Mouse (Mus musculus): Measurements from ENCODE around the gene Henmt1. TPM values are rescaled to one million over a fixed set of nuclear protein-coding genes. Genes with fewer than 3 reads are reported as not detected.

Henmt1 gene
- polyA plus RNA-seq, 1 experiment: not detected

DNA sequence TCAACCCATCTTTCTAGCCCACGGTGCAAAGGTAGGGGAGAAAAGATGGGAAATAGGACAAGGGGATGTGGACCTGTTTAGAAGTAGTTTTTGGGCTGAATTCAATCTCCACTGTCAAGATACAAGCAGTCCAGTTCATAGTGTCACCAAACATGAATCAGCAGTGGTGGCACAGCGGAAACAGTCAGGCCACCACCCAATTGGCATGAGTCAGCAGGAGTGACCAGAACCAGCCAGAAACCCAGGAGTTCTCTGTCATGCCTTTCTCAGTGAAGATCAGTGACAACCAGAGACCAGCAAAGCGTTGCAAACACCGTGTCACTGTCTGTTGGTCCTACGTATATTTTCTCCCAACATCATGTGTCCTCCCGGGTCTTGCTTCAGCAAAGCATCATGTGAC lies 6.1 kb upstream of the Henmt1 start:
- 93% methylated on average over 6 of the region's 6 CpGs for WGBS
- no peak for DNase-seq (ENCODE audit: low read depth, low spot score)

DNA sequence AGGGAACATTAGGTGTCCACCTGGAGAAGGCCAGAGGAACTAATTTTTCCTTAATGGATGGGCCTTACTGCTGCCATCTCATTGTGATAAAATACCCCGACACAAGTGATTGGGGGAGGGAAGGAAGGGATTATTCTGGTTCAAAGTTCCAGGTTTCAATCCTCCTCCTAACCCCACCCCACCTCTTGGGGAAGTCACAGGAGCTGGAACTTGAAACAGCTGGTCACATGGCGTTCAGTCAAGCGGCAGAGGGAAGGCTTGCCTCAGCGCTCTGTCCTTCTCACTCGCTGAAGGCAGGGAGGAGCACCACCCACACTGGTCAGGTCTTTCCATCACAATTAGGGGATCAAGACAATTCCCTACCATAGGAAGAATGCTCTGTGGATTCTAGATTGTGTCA lies 982 bp upstream of the Henmt1 start:
- DNase-seq (ENCODE audit: low read depth, low spot score): no peak
- 94% methylated on average over 5 of the region's 5 CpGs for WGBS

DNA sequence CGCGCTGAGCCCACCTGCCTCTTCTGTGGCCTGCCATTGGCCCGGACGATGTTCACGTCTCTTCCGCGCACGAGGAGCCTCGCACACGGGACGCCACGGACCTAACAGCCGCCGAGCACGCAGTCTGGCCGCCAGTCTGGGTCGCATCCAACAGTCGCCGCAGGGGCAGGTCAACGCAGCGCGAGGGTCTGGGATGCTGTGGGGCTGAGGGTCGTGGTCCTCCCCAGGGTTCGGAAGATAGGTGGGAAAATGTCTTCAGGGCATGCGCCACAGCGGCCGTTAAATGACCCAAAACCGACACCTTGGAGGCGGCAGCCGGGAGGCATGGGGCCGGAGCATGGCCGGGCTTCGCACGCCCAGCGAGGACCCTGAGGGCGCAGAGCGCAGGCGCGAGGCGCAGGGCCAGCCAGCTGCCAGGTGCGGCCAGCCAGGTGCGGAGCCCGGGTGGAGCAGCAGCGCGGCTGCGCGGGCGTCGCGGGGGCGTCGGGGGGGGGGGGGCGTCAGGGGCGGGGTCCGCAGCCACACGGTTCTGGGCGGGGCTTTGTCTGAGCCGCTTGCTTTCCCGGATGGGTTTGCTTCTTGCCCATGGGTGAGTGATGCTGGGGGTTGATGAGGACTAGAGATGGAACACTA lies 444 bp downstream of the Henmt1 start, which contains the start of gene Gm9857:
Gm9857 (minus strand) TSS at position 445 of the 633 bp plus-strand sequence.
- 43% methylated on average over 59 of the region's 59 CpGs for WGBS
- DNase-seq (ENCODE audit: low read depth, low spot score): no peak

DNA sequence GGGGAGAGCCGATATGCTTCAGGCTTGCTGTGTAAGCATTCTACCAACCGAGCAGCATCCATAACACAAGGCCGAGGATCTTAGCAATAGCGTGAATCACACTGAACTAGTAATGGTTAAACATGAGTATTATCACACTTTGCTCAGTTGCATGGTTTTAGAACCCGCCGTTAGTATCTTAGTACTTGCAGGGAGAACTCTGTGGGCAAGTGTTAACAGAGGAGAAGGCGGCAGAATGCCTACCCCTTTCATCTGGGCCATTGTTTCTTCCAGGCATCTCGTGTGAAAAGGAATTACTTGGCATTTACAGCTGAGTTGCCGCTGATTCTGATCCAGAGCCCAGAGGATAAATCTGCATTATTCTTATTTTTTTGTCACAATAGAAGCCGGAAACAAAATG lies 1.3 kb downstream of the Henmt1 start:
- WGBS: 86% methylated on average over 10 of the region's 10 CpGs
- no peak for DNase-seq (ENCODE audit: low read depth, low spot score)

DNA sequence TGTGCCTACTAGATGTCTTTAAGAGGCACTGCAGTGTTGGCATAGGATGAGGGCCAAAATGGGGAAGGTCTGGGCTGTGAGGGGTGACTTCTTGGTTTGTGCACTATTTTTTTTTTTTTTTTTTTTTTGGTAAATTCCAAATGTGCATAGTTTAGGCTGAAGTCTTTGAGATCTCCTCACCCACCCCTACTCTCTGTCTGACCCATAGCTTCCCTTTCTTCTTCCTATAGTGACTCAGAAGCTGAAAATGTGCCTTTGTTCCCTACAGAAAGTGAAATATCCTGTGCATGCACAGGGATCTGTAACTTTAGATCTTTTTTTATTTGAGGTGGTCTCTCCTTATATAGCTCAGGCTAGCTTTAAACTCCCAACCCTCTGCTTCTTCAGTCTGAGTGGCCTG lies 18.3 kb downstream of the Henmt1 start:
- no peak for DNase-seq (ENCODE audit: low read depth, low spot score)

DNA sequence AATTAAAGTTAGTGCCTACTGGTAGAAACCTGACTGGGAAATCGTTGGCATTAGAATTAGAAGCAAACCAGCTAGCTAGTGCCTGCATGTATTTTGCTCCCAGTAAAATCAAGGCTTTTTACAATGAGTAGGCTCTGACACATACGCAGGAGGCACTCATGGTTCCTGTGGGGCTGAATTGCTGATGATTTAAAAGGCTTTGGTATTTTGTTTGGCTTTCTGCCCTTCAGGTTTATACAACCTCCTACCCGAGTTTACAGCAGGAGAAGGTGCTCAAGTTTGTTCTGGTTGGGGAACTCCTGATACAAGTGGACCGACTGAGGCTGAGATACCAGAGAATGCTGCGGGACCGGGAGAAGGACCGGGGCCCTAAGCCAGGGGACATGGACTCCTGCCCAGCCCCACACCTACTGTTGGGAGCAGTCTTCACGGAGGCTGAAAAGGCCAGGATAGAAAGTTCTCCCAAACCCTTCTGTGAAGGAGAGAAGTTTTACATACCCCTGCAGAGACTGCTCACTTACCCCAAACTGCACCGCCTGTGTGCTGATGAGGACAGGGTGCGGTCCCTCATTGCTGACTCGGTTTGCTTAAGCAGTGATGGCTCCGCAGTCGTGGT lies 20.1 kb downstream of the Henmt1 start:
- peak; percentile 10 for DNase-seq (ENCODE audit: low read depth, low spot score)
- WGBS: 35% methylated on average over 13 of the region's 13 CpGs

DNA sequence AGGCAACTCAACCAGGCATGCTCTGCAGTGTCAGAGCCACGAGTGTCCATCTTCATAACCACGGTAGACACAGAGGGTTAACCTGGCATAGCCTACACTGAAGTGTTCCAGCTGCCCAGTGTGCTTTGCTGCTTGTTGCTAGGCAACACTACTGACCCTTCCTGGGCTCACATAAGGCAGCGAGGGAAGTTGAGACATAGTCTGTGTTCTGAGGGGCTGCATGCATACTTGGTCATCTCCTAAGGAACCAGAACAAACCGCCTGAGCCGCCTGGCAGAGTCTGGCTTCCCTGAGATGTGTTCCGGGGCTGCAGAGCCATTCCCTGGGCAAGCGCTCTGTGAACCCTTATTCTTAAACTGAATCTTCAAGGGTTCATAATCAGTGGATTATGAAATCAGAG lies 21.6 kb downstream of the Henmt1 start:
- 64% methylated on average over 7 of the region's 7 CpGs for WGBS
- DNase-seq (ENCODE audit: low read depth, low spot score): no peak

DNA sequence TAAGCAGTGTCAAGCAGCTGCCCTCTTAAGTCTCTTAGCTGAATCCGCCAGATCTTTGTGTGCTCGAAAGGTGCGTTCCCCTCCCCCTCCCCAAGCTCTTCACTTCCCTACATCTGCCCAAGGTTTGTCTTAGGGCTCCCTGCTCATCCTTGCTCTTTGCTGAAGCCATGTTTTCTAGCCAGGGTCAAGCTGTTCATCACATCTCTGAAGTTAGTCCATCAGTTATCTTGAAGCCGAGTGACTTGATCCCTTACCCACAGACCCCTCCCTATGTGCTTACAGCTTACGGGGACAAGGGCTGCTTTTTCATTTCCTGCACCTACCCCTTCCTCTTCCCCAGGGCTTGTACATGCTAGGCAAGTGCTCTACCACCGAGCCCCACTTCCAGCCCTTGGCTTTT lies 22.0 kb downstream of the Henmt1 start:
- DNase-seq (ENCODE audit: low read depth, low spot score): no peak
- WGBS: 58% methylated on average over 6 of the region's 6 CpGs

DNA sequence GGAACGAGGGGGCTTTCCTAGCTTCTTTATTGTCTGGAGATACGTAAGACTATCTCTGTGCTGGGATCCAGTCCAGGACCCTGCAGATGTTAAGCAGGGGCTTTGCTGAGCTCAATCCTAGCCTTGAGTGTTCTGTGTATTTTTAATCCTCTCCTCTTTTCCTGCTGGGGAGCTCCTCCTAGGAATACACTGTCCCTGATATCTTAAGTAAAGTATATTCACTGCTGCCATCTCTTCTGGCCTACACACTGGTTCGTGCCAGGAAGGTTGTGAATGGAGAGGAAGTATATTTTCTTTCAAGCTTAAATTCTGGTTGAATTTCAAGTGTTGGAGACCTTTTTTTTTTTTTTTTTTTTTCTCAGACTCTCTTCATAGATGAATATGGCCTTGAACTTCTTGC lies 23.6 kb downstream of the Henmt1 start:
- WGBS: 67% methylated on average over 3 of the region's 3 CpGs
- DNase-seq (ENCODE audit: low read depth, low spot score): no peak

DNA sequence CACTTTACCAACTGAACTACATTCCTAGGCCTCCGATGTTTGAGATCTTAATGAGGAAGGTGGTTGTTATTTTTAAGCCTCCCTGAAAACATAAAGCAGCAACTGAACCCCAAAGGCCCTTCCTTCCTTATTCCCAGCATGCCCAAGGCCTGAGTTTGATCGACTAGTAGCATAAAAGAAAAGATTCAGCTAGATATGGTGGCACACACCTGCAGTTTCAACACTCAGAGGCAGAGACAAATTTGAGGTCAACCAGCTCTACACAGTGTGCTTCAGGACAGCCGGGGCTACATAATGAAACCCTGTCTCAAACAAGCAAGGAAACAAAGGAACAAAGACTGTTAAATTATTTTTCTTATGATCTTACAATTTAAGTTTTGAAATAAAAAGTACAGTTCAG lies 24.1 kb downstream of the Henmt1 start:
- WGBS: 76% methylated on average over 3 of the region's 3 CpGs
- no peak for DNase-seq (ENCODE audit: low read depth, low spot score)

DNA sequence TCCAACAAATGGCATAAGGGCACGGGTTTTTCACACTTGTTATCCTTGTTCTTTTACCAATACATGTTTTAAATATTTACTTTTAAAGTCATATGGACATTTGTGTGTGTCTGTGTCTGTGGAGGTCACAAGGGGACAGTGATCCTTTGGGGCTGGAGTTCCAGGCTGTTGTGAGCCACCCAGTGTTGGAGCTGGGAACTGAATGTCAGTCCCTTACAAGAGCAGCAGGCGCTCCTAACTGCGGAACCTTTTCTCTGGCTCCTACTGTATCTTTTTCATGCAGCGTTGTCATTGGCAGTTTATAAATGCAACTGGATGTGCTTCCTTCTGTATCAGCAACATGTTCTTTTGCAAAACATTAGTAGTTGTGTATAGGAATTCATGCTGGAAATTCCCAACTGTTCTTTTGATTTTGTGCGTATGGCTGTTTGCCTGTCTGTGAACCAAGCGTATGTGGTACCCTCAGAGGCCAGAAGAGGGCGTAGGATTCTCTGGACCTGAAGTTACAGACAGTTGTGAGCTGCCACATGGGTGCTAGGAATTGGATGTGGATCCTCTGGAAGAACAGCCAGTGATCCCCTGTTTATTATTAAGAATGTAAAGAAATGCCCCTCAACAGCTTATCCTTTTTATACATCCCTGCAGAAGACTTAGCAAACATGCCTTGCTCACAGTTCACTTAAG lies 24.8 kb downstream of the Henmt1 start:
- DNase-seq (ENCODE audit: low read depth, low spot score): no peak
- 79% methylated on average over 7 of the region's 7 CpGs for WGBS

DNA sequence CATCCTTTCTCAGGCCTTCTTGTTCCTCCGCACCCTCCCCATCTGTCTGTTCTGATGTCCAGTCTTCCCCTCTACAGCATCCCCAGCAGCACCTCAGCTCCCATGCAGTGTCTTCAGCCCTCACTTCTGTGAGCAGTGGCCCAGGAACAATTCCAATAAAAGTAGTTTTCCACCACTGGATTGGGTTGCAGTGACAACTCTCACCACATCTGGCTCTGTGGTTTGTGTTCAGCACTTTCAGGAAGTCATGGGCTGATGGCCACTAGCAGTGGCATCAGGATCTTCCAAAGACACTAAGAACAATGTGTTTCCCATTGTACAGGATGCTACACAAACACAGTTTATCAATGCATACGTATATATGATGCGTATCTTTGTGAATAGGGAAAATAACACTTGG lies 26.4 kb downstream of the Henmt1 start:
- DNase-seq (ENCODE audit: low read depth, low spot score): no peak
- 94% methylated on average over 3 of the region's 3 CpGs for WGBS

DNA sequence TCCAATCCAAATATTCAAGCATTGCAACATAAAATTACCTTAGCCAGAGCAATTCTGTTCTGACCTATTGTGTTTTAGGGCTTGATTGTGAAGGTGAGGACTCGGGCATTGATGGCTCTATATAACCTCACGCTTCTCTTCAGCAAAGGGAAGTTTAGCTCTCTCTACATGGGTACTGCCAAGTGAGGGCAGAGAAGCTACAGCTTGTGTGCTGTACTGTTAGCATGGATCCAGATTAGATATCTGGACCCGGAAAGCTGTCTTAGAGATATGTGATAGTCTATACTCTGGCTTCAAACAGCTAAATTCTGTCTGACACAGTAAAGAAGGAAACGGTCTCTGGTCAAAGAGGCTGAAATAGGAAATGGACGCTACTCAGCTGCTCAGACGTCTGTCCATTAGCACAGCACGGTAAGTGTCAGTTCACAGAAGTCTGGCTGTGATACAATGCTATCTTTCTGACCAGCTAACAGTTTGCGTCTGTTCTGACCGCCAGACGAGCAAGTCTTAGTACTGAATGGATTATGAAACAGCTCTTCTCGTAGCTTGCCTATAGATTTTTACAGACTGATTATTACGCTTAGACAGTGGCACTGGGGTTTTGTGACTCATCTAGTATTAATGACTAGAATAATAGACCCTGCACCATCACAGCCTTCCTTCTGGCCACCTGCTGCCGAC lies 34.4 kb downstream of the Henmt1 start:
- 90% methylated on average over 13 of the region's 13 CpGs for WGBS
- no peak for DNase-seq (ENCODE audit: low read depth, low spot score)

DNA sequence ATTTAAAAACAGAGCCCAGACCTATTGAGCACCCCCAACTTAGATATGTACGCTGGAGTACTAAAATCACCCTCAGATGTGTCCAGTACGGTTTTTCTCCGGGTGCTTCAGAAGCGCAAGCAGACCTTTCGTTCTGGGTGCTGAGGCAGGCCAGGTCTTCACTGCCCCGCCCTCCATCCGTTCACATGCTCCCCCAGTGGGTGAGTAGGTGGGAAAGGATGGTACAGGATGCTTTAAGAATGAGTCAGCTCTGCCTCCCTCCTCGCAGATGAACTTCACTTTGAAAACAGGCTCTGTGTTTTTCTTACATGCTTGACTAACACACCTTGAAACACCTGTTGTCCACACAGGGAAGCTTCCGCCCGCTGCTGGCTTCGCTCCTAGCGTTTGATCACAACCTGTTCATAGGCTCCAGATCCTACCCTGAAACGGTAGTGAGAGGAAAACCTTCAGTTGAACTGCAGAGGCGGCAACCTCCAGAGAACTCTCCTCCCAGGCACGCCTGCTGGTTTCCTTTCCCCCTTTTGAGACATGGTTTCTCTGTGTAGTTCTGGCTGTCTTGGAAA lies 35.3 kb downstream of the Henmt1 start:
- WGBS: 65% methylated on average over 15 of the region's 15 CpGs
- DNase-seq (ENCODE audit: low read depth, low spot score): no peak

DNA sequence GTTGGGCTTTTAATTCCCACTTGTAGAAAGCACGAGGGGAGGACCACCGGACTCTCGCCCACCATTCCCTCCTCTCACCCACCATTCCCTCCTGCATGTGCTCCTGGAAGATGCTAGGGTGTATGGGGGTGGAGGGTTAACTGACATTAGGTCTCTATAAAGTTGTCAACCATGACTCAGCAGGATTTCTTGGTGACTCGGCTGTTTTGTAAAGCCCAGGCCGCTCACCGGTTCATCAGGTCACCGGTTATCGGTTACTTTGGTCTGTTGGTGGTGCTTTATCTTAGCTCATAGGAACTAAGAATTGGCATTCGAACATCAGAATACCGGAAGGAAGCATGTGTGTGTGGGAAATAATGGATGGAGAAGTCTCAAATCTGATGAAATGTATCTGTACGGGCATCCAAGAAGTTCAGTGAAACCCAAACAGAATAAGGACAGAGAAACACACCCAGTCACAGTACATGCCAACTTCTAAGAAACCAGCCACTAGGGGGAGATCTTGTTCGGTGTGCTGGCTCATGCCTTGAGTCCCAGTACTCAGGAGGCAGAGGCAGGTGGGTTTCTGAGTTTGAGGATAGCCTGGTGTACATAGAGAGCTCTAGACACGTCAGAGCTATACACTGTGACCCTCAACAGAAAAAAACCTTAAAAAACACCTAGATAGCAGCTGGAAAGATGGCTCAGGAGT lies 37.8 kb downstream of the Henmt1 start:
- WGBS: 91% methylated on average over 13 of the region's 13 CpGs
- DNase-seq (ENCODE audit: low read depth, low spot score): no peak

DNA sequence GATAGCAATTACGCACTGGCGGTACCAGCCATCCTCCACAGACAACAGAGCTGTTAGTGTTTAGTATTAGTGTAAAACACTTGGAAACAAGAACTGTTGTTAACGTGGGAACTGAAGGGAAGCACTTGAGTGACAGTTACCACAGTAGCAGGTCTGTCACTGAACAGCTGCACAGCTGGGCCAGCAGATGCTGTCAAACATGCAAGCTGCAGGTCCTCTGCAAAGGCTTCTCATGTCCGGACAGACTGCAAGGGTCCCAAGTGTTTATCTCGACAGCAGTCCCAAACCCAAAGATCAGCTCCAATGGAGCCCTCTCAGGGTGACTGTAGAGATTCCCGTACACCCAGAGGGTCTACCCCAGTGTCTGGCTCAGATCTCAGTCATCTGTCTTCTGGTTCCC lies 42.3 kb downstream of the Henmt1 start:
- 79% methylated on average over 6 of the region's 6 CpGs for WGBS
- DNase-seq (ENCODE audit: low read depth, low spot score): no peak

DNA sequence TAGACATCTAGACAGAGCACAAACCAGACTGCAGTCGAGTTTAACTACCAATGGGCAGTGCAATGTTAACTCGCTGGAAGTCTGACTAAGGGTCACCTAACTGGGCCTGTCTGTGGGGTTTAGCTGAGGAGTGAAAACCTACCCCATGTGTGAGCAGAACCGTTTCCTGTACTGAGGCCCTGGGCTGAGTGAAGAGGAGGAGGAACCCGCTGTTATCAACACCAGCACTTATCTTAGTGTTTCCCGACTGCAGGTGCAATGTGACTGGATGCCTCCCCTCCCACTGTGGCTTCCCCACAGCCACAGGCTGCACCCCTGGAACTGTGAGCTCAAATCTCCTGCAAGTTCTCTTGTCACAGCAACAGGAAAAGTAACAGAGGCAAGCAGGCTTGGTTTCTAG lies 44.3 kb downstream of the Henmt1 start:
- DNase-seq (ENCODE audit: low read depth, low spot score): no peak
- WGBS: 63% methylated on average over 5 of the region's 5 CpGs

DNA sequence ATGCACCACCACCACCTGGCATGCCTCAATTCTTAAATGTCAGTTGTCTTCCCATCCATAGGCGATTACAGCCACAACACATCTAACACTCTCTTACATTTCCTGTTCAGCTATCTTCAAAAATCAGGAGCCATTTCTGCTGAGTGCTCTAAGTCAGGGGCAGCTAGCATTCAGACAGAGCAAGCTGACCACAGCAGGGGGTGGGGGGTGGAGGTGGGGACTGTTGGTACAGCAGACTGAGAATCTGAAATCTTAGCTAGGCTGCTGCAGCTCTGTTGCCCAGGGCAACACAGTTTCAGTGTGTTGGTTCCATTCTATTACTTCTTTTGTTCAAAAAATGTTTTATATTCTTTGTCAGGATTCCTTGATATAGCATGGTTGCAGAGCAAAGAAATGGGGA lies 46.9 kb downstream of the Henmt1 start:
- no peak for DNase-seq (ENCODE audit: low read depth, low spot score)
- 81% methylated on average over 1 of the region's 1 CpGs for whole genome bisulfite sequencing

DNA sequence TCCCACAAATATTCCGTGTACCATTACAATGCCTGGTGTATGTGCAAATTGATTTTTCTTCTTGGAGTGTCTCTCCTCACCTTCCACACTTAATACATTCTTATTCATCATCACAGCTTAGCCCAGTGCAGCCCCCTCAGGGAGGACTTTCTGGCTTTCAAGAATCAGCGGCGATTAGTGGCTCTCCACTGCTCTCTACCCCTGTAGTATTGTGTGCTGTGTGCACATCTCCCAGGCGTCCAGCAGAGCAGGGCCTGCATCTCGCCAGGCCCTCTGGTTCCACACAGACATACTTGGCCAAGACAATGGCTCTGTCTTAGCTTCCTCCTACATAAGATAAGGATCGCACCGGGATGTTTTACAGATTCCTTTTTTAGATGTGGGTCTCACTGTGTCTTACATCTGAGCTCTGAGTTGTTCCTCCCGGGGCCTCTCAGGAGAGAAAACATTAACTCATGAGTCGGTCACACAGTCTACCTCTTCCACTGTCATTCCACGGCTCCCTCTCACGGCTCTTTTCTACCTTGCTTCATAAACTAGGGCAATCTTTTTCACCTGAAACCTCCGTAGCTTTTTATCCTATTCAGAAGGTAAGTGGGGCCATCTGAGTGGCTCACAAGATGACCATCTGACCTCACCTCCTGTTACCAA lies 47.5 kb downstream of the Henmt1 start:
- no peak for DNase-seq (ENCODE audit: low read depth, low spot score)

More for the DNA sequence above, 47.5 kb downstream of the Henmt1 start:
- WGBS: 78% methylated on average over 12 of the region's 12 CpGs
